Mouse (Mus musculus) layer of hippocampus, adult 8-10 months (tissue): ENCODE measurements at regions not wholly inside any gene's neighbourhood (a gene's known extent, or its start where the extent isn't known, plus 50 kb on each side); places are given as distances from the start of the nearest gene placed in this dataset.

Source experiments
- DNase-seq, 2 experiments: peaks; one replicate each; pipeline ENCODE4 v3.0.0; 2022; ENCODE audit warnings: low spot score in 2 of 2

DNA sequence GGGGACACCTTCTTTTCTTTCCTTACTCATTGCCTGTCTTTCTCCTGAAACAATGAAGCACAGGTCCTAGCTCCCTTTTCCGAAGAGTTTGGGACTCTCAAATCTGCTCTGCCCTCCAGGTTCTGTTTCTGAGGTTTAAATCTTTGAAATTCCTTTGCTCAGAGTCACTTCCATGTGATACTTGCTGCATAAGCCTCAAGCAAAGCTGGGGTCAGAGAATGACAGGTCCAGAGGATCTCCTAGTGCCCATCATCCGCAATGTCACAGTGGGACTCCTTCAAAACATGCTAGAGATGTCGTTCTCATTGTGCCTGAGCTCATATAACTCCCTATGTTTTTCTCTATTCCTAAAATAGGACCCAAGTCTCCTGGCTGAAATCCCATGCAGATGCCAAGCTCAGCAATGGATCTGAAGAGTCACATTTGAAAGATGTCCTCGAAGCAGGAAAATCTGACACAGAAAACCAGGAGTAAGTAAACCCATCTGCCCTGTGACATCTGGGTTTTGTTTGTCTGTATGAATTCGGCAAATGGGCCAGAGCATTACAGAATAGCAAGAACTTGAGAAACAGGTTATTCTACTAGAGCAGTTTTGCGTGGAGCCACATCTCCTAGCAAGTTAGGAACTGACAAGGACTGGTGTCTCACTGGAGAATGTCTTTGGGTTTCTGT lies 634.6 kb downstream of the Epha4 start:
- no peak for DNase-seq

DNA sequence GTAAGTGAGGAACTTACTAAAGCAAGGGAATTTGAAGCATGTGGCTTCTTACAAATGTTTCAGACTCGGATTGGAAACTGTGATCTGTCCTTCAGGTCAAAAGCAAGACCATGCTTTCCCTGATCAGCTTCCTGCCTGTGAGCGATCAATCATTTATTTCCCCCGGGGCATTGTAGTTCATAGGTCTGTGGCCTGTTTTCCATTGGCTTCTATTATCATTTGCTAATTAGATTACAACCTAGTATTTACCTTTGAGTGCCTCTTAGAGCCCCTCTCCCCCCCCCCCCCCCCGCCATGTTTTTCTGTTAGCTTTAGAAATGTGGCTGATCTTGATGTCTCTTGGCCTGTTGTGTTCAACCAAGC lies 634.1 kb downstream of the Epha4 start:
- DNase-seq = no peak

DNA sequence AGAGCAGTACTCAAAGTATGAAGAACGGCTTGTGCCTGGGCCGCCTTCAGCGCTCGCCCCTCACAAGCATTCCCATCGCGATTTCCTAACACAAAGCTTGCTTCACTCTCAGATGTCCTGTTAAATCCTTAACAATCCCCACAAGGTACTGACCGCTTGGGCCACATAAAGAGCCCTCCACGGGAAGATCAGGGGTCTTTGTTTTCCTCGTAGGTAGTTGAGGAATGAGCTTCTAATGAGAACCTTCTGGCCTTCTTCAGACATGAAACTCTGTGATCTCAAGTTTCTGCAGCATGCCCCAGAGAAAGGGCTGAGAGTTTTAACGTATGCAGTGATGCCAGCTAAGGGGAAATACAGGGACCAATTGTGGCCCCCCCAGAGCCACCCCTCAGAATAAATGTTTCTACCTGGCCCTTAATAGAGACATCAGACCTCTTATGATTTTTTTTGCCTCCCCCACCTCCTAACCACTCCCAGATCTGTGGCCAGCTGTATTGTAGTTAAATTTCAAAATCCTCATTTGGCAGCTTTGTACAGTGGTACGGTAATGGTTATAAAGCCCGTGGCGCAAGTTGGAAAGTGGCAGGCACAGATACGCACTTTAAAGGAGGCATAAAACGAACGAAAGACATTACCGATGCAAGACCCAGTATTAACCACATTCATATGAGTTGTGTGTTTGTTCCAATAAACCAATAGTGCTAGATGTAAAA lies 618.6 kb downstream of the Epha4 start:
- DNase-seq = no peak

DNA sequence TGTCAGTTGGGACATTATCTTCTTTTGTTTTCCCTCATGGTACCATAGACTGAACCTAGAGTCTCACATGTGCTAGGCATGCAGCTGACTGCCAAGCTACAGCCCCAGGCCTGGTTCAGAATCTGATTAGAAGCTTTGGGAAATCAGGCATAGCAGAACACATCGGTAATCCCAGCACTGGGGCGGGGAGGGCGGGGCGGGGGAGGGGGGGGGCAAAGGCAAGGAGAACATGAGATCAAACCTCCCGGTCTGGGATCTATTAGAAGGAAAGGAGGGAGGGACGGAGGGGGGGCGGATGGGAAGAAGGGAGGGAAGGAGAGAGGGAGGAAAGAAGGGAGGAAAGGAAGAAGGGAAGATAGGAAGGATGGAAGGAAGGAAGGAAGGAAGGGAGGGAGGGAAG lies 617.5 kb downstream of the Epha4 start:
- DNase-seq = no peak

DNA sequence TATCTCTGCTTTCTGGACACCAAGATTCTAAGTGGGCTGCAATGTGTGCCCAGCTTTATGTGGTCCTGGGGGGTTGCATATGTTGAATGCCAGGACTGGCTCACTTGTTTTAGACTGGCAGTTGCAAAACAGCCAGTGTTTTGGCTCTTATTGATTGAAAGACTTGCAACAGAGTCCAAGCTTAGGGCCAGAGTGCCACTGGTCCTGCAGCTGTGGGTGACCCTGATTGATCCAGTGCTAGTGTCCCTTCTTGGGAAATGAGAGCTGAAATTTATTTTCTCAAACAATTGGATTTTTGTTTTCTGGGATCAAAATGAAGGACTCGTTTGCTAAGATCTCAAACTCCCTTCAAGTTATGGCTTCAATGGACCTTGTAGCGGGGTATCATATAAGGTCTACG lies 603.4 kb downstream of the Epha4 start:
- no peak for DNase-seq

DNA sequence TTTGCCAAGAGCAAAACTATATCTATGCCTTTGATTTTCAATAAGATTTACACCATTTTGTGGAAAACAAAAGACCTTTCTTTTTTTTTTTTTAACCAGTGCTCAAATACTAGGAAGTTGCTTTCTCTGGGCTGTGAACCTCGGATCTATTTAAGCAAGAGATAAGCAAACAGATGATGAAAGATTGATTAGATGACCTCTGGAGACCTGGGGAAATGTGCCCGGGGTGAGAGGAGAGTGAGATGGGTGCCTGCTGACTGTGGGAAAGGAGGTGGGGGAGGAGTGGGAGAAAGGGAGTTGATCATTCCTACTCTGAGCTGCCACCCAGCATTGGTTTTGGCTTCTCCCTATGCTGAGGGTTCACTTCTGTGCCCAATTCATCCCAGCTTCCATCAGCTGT lies 595.3 kb downstream of the Epha4 start:
- no peak for DNase-seq

DNA sequence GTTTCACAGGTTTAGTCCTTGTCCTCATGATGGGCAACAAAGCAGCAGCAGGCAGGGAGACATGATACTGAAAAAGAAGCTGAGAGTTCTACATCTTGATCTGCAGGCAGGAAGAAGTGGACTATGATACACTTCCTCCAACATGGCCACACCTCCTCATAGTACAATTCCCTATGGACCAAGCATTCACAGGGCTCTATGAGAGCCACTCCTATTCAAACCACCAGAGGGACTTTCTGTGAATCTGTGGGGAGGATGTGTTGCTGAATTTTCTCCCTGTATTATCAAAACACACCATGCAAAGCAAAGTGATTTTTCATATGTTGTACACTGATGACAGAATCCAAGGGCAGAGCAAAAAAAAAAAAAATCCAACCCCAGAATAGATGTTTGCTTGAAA lies 594.3 kb downstream of the Epha4 start:
- no peak for DNase-seq

DNA sequence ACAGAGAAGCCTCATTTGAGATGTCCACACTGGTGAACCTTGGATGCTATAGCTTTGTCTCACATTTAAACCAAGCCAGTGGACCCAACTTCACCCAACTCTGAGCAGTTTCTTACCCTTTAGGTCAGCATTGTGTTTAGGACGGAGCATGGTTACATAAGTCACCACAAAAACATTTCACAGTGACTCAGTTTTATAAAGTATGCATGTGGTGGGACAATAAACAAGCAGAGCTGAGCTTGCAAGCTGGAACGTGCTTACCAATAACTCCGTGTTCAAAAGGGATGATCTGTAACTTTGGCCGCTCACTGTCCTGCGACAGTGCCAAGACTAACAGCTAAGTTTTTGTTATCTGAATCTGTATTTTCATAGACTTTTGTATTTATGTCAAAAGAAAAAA lies 587.8 kb downstream of the Epha4 start:
- DNase-seq = no peak

DNA sequence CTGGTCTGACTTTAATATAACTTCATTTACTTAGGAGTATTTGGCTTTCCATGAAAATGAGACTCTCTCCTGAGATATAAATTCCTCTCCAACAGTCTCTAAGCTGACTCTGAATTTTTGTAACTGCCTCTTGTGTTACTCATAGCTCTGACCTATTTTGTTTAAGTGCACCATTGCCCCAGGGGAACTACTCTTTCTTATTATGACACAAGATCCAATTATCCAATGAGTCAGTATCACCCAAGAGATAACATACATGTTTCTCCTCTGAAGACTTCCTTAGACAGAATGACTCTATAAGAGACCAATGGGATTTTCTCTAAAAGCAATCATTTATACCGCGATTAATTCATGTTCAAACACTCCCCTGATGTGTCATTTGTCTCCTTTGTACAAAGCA lies 586.9 kb downstream of the Epha4 start:
- no peak for DNase-seq

DNA sequence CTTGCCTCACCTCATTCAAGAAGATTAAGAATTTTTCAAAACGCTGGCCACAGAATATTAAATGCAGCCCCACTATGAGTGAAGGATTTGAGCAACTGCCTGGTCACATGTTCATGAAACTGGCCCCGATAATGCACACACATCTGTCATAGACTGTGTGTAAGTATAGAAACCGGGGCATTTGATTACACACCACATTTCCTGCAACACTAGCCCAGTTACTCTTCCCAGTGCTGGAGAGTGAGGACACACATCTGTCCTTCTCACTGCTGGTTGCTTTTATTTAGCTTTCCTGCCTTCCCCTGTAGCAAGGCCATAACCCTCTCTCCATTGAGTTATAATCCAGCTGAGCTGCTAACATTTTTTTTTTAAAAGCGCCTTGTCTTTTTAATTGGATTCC lies 581.4 kb downstream of the Epha4 start:
- no peak for DNase-seq

DNA sequence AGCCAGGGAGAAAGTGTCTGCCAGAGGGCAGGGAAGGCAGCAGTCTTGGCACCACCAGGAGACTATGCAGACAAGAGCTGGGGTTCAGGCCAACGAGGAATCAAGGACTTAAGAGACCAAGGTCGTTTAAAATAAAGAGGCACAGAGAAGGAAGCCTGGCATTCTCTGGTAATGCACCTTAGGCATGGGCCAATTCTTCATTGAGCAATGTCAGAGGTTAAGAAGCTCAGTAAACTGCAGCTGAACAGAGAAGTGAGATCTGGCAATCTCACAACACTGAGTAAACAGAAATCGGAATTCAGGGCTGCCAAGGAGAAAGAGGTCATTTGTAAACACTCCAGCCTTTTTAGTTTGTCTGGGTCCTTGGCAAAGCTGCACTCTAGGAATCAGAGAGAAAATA lies 572.2 kb downstream of the Epha4 start:
- DNase-seq = peak; percentile 12 to 17

DNA sequence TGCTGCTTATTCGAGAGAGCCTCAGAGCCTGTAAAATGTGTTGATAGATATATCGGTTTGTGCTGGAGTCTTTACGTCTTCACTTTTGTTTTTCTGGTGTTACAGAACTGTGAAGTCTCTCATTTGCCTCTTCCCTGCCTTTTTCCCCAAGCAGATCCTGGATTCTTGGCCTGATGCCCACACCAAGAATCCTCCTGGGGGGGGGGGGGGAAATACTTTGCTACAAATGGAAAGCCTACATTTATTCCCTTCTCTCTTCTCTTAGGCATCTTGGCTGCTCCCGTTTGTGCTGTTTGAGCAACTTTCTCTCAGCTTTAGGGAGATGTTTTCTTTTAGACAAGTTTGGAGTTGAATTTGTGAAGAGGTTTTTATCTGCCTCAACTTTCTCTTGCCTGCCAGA lies 570.8 kb downstream of the Epha4 start:
- DNase-seq = no peak

DNA sequence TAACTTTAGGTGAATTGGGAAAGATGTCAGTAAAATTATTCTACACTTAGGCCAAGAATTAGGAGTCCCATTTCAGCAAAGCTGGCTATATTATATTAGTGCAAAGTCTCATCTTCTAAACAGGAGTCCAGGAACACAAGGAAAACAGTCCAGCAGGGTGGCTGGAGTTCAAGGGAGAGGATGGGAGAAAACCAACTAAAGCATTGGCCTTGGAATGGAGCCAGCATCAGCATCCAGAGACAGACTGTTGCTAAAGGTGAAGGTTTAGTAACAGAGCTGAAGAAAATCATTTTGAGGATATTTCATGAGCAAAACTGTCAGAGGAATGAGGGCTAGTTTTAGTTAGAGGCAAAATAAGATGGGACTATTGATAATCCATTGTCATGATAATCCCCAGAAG lies 559.9 kb downstream of the Epha4 start:
- no peak for DNase-seq

DNA sequence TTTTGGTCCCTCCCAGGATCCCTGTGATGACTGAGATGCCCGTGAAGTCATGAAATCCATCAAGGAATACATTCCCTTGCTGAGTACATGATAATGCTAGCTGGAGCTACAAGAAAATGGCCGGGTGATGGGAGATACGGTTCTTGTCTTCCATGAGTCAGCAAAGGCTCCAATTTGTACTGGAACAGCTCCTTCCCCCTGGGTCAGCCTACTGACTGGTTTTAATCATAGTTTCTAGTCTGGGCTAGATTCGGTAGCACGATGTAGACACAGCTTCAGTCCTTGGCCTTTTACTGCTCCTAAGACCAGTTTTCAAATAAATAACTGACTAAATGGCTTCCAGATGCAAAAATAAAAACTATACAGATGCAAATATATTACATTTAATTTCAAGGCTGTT lies 557.5 kb downstream of the Epha4 start:
- DNase-seq = no peak

DNA sequence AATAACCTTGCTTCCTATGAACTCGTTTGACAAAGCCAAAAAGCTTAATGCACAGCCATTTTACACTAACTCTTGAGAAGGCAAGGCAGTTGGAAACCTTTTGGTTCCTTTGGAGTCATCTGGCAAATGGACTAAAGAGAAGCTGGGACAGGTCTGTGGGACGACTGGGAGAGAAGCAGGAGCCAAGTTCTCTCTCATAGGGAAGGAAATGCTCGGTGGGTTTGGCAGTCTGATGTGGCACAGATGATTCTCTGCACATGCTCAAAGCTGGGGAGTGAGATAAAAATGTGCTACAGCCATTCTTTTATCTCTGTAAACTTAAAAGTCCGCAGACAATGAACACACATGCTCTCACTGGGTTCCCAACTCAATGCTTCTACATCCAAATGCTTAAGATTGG lies 556.2 kb downstream of the Epha4 start:
- DNase-seq = no peak

DNA sequence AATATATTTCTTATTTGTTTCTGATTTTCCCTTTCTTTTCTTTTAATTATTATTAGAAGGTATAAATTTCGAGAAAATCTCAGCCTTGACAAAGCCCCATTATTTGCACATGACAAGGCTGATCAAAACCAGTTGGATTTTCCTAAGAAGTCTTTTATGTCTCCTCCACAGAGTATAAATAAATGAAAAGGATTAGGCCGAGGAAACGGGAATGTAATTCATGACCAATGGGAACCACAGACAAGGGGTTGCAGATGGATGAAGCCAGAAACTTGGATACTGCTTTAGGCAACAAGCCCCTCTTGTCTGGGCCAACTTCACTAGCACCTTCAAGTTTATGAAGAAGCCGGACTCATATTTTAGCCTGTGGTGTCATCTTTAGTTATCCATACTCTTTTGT lies 542.4 kb downstream of the Epha4 start:
- no peak for DNase-seq

DNA sequence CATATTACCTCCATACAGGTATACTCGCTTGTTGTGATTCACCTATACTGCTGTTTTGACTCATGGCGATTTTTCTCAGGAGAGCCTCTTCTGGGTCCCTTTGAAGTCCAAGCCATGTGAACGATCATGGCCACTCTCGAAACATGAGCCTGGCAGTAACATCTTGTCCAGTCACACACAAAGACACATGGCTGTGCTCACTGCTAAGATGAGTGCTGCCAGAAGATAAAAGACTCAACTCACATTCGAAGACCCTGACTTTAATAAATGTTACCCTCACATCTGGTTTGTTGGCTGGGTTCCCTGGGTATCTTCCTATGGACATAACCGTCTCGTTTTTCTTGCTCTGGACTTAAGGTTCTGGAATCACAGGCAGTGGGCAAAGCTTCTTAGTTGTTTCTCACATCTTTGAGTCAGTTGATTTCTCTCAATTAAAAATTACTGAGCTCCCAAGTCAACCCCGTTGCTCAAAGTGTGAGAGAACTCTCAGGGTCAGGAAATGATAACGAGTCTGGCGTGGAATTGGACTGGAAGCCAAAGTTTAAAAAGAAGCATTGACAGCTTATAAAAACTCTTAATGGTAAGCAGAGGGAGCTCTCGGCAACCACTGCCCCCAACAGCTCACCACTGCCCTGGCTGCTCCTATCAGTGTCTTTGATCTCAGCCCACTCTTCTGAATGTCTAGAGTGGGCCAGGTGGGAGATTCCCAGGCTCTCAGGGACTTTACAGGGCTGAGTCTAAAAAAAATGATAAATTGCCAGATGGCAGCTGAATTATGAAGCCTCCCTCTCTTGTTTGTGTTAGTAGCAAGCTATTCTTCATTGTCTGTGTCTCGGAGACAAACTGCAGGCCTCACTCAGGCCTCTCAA lies 539.6 kb downstream of the Epha4 start:
- DNase-seq = no peak

DNA sequence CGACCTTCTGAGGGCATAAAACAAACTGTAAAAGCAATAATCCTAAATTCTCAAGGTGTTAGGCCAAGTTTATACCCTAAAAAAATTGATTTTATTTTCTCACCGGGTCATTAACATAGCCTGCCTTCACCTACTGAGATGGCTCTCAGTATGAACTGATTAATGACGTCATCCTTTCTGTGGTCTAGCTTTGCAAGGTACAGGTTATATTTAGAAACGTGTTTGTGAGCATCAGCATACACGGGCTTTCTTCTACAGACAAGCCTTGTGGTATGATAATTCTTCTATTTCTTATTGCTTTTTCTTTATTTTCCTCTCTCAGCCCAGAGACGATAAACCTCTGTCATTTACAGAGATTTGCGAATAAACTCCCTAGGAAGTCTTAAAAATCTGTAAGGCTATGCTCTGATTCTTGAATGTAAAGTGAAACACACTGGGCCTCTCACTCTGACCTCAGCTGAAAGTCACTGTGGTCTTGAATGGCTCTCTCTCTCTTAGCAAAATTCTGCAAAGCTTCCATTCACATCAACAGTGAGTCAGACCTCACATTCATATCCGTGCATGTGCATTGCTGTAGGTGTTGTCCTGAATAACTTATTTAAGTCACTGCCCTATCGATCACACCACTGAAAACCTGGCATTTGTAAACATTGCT lies 534.3 kb downstream of the Epha4 start:
- no peak for DNase-seq

DNA sequence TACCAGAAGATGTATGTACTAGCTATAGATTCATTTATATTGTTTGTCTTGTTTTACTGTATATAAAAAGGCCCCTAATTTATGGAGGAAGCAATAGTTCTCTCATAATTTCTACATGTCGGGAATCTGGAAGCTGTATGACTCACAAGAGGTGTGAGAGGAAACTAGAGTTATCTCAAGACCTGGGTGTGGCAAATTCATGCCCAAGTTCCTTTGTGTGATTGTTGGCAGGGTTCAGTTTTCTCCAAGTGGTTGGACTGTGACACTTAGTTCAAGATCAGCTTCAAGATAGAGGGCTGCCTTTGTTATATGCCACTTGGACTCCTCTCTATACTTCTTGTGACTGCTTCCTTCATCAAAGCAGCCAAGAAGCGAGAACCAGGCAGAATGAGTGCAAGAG lies 521.1 kb downstream of the Epha4 start:
- DNase-seq = no peak

DNA sequence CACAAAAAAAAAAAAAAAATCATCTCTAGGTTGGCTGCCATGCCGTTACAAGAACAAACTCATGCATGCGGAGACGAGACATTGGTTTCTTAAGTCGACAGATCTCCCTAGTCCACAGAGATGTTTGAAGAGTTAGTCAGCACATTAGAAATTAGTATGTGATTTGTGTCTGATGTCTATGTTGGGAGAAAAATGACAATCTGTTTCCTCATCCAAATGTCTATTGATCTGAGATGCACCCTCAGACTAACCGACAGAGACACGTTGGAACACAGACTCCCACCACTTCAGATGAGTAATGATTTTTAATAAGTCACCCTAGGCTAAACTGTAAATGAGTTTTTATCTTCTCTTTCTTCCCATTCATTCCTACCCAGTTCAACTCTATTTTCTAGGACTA lies 506.9 kb downstream of the Epha4 start:
- no peak for DNase-seq

DNA sequence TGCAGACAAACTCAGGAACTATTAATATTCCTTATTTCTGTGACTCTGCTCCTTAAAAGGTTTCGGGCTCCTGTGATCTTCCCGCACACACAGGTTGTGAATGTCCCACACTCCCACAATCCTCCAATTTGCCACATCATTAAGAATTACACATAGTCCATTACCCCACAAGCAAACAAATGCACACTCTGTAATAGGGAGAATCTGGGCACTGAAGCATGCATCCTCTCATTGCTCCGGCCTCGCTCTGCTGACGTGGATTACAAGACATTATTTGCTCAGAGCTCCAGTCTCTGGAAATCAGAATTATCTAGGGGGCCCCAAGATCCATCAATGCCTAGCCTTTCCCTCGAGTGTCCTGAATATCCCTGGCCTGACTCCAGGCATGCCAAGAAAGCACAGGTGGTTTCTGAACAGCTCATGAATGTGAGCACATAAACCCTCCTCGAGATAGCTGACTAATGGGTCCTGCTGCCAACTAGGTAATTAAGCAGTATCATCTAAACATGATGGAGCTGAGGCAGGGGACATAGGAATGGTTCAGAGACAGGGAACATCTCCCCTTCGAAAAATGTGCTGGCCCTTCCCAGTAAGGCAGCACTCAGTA lies 504.2 kb downstream of the Epha4 start:
- DNase-seq = no peak

DNA sequence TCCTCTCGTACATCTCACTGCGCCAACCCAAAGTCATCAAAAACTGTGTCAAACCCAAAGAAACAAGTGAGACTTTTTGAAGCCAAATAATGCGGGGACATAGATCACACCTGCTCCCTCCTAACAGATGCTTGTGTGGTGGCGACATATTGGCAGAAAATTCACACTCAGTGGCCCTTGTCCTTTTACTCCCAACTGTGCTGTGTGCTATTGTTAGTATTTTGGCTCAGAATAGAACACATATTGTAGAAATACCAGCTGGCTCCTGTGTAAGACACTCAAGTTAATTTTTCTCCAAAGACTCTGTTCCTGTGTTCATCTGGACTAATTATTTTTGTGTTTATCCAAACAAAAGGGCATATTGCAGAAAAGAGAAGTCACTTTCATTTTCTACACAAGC lies 487.2 kb downstream of the Epha4 start:
- peak; percentile 59 to 69 for DNase-seq
